Mouse (Mus musculus): ENCODE data around the gene Ppp1r3c.
A peak's percentile ranks its signal among the peaks of the same experiment; 100 is the strongest.
"Not testable (repeated sequence)": the region's sequence is repeated elsewhere in the genome, so short reads cannot be mapped to it uniquely, and the experiment has no call there.

The Ppp1r3c gene

DNA sequence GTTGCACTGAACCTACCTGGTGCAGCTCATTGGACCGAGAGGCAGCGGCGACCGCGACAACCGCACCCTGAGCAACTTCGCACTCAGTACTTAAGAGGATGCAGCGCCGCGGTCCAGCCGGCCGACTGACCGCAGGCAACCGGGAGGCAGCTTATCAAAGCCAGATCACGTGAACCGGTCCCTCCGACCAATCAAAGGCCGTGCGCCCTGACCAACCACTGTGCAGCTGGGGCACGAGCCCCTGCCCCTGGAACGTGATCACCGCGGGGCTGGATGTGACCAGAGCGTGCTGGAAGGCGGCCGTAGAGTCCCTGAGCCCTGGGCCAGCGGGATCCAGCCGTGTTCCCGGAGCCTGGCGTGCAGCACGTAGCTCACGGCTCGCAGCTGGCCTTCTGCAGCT lies at the start of gene Ppp1r3c:
Gene Ppp1r3c, minus strand, starts transcription at position 117 of the 400 bp plus-strand sequence.
- peak; percentile 93 for DNase-seq (ENCODE audit: low read depth, low spot score)

- no peak for DNase-seq (ENCODE audit: low read depth, low spot score)
Observed at GRCm38 (mm10) chr19:36783179-36783578, 46.7 kb upstream of the Ppp1r3c start.

DNA sequence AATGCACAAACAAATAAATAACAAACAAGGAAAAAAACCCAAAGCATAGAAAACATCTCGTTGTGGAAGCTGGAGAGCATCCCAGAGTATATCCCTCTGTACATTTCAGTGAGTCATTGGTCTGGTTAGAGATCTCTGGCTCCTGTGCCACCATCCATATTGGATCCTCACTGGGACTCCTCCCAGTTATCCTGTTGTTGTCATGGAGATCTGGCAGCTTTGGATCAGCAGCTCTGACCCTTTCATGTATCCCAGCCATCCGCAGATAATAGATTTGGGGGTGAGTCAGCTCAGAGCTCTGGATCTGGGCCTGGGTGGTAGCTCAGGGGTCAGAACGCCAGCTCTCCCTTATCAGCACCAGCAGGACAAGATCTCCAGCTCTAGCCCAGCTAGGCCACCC lies 46.1 kb upstream of the Ppp1r3c start:
- no peak for DNase-seq (ENCODE audit: low read depth, low spot score)

DNA sequence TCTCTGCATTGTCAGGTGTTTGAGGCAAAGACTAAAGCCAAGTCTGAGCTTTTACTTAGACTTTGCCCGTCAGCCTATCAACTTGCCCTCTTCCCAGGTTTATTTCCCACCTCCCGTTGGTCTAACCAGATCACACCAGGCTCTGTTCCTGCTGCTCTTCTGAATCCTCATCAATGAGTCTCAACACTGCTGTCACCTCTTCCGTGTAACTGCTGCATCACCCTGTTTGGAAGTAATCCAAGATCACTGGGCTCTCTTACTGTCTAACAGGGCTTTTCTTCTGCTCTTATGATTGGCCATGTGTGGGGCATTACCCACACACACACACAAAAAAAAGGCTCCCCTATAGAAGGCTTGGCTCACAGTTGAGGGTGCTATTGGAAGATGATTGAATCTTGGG lies 45.5 kb upstream of the Ppp1r3c start:
- DNase-seq (ENCODE audit: low read depth, low spot score) = no peak

DNA sequence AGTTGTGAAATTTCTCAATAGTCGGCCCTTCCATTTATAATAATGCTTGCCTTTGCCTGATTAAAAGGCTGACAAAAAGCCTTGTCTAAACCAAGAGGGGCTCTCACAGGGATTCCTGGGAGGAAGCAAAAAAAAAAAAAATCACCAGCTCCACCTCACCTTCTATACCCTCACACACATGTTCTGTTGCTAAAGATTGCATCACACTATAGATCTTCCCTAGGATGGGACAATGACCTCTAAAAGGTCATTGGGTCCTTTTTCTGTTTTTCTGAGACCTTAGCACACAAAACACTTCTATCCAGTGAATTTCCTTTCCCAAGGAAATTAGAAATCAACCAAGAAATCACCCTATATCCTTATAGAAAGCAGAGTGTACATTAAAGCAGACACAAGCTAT lies 43.9 kb upstream of the Ppp1r3c start:
- DNase-seq (ENCODE audit: low read depth, low spot score) = no peak

- no peak for DNase-seq (ENCODE audit: low read depth, low spot score)
Observed at GRCm38 (mm10) chr19:36779765-36780164, 43.3 kb upstream of the Ppp1r3c start.

DNA sequence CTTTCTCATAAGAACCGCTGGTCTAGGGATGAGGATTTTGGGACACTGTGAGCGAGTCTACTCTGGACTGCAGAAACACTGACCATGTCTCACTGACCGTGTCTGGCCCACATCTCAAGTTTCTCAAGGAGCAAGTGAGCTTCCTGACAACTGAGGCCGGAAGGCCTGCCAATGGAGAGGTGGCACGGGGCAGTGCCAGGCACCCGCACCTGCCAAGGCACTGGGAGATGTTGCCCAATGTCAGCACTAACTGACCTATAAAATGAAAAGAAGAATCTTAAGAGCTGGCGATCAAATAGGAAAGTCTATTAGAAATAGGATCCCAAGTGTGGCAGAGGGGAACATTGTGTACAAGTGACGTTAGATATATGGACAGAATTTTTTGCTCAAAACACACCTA lies 39.1 kb upstream of the Ppp1r3c start:
- no peak for DNase-seq (ENCODE audit: low read depth, low spot score)

GRCm38 (mm10) chr19:36773716-36774459 lies 37.4 kb upstream of the Ppp1r3c start:
- DNase-seq (ENCODE audit: low read depth, low spot score) = no peak

DNA sequence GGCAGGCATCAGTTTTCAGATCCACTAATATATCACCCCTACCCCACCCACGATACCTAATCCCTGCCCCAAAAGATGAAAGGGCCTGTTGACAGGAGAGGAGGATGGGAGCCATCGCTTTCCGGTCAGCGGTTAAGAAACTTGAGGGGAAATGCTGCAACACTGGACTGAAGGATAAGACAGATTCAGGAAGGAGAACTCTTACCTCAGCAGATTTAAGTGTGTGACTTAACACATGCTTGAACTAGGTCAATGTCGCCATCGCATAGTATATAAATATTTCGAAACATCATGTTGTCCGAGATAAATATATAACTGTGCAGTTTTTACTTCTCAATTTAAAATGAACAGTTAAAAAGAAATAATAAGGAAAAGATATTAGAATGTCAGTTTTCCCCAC lies 31.6 kb upstream of the Ppp1r3c start:
- no peak for DNase-seq (ENCODE audit: low read depth, low spot score)

GRCm38 (mm10) chr19:36764451-36764850 lies 28.0 kb upstream of the Ppp1r3c start:
- DNase-seq (ENCODE audit: low read depth, low spot score) = no peak

GRCm38 (mm10) chr19:36748996-36749395 lies 12.5 kb upstream of the Ppp1r3c start:
- no peak for DNase-seq (ENCODE audit: low read depth, low spot score)

DNA sequence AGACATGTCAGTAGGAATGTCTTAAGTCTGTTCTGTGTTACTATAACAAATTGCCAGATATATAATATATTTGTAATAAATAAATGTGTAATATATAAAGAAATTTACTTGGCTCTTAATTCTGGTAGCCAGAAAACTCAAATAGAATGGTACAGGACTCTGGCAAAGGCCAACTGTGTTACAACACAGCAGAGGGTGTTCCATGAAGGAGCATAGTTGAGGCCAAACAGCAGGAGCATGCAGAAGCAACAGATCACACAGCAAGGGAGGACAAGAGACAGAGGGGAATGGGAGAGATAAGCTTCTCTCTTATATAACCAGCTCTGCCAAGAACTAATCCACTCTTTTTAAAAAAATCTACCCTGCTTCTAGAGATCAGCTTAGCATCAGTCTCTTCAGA lies 5.9 kb upstream of the Ppp1r3c start:
- DNase-seq (ENCODE audit: low read depth, low spot score) = no peak

DNA sequence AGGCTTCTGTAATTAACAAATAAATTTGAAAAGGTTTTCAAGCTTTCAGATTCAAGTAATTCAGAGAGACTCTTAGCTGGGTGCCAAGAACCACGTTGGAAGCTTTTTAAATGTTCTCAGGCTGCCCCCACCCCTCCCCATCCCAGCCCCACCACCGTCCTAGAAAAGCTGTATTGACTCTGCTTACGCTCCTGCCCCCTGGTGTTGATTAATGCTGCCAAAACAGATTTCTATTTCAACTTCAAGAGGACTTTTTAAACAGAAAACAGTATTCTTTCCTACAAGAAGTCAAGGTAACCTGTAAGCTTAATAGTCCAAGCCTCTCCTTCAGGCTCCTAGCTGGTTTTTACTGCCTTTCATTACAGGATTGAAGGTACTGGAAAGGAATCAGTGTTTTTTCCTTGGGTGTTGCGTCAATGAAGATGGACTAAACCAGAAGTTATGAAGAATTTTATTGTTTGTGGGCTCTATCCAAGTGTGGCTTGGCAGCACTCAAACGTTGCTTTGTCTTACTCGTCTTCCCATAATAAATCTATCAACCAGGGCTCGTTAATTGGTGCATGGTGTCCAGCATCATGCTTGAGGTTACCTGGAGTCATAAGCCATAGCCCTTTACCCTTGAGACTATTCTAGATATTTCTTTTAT lies 3.2 kb upstream of the Ppp1r3c start:
- no peak for DNase-seq (ENCODE audit: low read depth, low spot score)

DNA sequence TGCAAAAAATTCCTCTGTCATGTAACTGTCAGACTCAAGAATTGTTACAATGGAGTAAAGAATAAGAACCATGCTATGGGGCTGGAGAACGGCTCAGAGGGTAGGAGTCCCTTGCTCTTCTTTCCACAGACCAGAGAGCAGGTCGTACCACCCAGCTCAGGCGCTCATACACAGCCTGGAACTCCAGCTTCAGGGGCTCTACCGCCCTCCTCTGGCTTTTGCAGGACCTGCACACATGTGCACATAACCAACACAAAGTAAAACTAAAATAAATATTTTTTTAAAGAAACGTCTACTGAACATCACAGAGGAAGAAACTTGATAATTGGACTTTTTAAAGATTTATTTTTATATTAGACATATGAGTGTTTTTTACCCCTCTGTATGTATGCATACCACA lies 1.6 kb upstream of the Ppp1r3c start:
- no peak for DNase-seq (ENCODE audit: low read depth, low spot score)

- DNase-seq (ENCODE audit: low read depth, low spot score) = peak; percentile 6
Observed at GRCm38 (mm10) chr19:36737087-36737486, 634 bp upstream of the Ppp1r3c start.

DNA sequence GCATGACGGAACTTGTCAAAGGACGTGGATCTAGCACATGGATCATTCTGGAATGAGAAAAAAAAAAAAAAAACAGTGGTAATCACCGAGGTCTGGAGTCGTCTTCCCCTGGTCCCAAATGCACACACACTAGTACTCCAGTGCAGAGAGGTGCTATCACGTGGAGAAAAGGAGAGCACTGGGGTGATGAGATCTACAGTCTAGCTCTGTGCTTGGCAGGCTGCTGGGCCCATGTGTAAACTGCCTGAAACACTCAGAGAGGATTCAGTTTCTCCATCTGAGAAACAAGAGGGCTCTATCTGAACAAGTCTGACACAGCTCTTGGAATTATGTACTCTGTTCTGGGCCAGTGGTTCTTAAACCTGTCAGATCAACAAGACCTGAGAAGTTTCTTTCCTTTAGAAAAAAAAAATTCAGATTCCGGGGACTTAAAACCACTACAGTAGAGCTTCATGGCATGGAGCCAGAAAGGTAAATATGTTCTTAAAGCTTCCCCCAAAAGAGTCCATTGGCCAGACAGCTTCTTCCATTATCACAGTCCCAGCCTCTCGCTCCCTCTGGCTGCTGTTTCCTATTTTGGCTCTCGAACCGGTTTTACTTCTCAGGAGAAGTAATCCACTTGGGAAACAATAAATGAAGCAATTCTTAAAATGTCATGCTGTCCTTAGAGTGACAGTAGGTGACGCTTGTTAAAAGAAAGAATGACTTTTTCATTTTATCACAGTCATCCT lies 2.0 kb downstream of the Ppp1r3c start:
- DNase-seq (ENCODE audit: low read depth, low spot score) = no peak

GRCm38 (mm10) chr19:36733191-36733943 lies 3.1 kb downstream of the Ppp1r3c start:
- no peak for DNase-seq (ENCODE audit: low read depth, low spot score)

DNA sequence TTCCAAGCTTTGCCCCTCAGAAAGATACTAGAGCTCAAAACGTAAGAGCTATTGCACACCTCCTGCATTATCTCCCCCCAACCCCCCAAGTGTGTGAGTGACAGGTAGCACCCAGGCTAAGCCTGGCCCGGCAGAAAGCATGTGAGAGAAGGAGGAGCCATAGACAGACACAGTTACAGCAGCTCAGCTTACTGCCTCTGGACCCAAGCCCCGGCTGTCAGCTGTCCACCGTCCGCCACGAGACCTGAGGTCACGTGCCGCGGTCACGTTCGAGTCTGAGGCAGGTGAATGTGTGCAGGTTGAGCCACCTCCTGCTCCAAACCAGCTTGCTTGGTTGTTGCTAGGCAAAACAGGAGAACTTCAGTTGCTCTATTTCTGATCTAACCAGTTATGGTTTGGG lies 5.1 kb downstream of the Ppp1r3c start:
- no peak for DNase-seq (ENCODE audit: low read depth, low spot score)

DNA sequence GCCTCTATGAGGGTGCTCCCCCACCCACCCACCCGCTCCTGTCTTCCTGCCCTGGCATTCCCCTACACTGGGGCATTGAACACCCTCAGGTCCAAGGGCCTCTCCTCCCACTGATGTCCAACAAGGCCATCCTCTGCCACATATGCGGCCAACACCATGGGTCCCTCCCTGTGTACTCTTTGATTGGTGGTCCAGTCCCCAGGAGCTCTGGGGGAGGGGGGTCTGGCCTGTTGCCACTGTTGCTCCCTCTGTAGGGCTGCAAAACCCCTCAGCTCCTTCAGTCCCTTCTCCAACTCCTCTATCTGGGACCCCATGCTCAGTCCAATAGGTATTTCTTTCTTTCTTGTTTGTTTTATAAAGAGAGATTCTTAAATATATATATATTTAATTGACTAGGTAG lies 6.0 kb downstream of the Ppp1r3c start:
- not testable (repeated sequence) for DNase-seq (ENCODE audit: low read depth, low spot score)

DNA sequence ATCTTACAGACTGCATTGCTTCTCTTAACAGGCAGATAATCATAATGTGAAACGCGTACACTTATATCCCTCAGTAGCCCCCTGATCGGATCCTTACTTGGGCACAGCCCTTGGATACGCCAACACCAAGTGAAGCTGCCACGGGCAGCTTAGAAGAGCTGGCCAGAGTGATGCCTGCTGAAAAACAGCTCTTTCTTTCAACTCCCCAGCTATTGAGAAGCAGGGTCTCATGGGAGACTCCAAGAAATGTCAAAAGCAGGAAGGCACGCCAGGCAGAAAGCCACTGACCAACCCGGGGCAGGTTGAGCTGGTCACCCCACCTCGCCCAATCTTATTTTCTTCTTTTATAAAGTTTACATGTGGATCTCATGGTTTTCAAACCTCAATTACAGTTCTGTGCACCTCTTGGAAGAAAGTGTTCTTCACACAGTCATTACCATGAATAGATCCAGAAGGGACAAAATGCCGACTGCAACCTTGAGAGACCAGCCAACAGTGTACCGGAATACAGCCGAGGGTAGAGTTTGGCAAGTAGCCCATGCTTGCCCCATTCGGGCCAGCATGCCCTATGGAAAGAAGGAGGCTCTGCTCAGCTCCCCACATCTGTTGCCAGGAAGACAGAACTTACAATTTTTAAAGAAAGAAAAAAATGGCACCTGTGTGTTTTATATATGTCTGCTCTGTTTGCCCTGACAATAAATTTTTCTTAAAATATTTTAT lies 7.6 kb downstream of the Ppp1r3c start:
- DNase-seq (ENCODE audit: low read depth, low spot score) = no peak

DNA sequence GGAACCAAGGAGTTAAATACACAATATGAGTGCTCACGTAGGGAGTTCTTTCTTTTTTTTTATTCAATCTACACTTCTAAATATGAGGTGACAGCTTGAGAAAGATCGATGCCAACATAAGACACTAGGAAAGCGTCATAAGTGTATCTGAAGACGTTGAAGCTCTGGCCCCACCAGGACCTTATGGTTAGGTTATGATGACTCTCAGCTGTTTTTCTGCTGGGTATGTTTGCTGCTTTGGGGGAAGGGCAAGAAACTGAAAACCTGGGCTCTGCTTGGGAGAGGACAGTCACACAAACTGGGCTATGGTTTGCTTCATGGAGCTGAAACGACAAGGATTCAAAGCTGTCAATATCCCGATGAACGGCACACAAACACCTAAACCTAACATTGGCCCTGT lies 11.5 kb downstream of the Ppp1r3c start:
- DNase-seq (ENCODE audit: low read depth, low spot score) = no peak
